Comparison of ENCODE assay signal across 8 mouse cellular contexts in genomic region chrX:52369938-52370758, GRCm38 (mm10).
DNase-seq lines count a peak whose midpoint lies in the region; ATAC-seq and TF ChIP-seq lines count a peak whose summit lies in the region.
"Had no signal": no experiment of that assay in that cellular context is flagged by ENCODE, and none has a peak within 500 bp of the region (broad histone marks: within the 10 kb centered on the region; RNA-seq: fewer than 3 reads in every experiment).

No protein-coding gene starts in this region.

- no peak for DNase-seq in liver, postnatal 0 days
- no peak for DNase-seq in liver
- peak; percentile 39 for DNase-seq in embryo, embryonic 11 days
- DNase-seq in hindbrain, embryonic 14.5 days (ENCODE audit: low spot score) = peak; percentile 50
- DNase-seq in retina, postnatal 1 day = peak; percentile 57
- DNase-seq in right cerebral cortex, adult 18-20 months = no peak
- no peak for DNase-seq in spleen, postnatal 4 days (ENCODE audit: low spot score in 2 of 2)
- DNase-seq: cerebellum, adult 11-12 months had no signal

- TF ChIP-seq CTCF in liver, postnatal 0 days (IDR thresholded peaks at IDR 0.05; ENCODE audit: low read depth) = peak; percentile 56

- H3K36me3 ChIP-seq in liver, postnatal 0 days (replicated peaks; ENCODE audit: insufficient read depth, low read length) = no peaks in the 10 kb centered on the region
- no peaks in the 10 kb centered on the region for H3K36me3 ChIP-seq in hindbrain, embryonic 14.5 days (replicated peaks; ENCODE audit: control insufficient read depth, insufficient read depth)

- no peak overlapping the region for H3K4me3 ChIP-seq in liver, postnatal 0 days (ENCODE audit: low read depth, low read length)
- 0 out of 2 replicates have a peak overlapping the region, but pooled peaks have one; percentile 3 for H3K4me3 ChIP-seq in hindbrain, embryonic 14.5 days (replicated peaks; ENCODE audit: low read length)

- no peak overlapping the region for H3K9ac ChIP-seq in liver, postnatal 0 days (replicated peaks)
- no peak overlapping the region for H3K9ac ChIP-seq in hindbrain, embryonic 14.5 days

- no peak overlapping the region for H3K4me2 ChIP-seq in liver, postnatal 0 days (ENCODE audit: low read depth, low read length)
- peak overlapping the region; percentile 35 for H3K4me2 ChIP-seq in hindbrain, embryonic 14.5 days (replicated peaks)

- TF ChIP-seq EP300 in liver, postnatal 0 days (IDR thresholded peaks at IDR 0.05; ENCODE audit: low read depth) = no peak

- H3K4me1 ChIP-seq in liver, postnatal 0 days (ENCODE audit: insufficient read depth) = no peaks in the 10 kb centered on the region
- H3K4me1 ChIP-seq in hindbrain, embryonic 14.5 days (replicated peaks; ENCODE audit: control insufficient read depth, insufficient read depth, low read length) = no peaks in the 10 kb centered on the region; the same call in 1 of the 2 replicates

- no peak overlapping the region for H3K27ac ChIP-seq in liver, postnatal 0 days (ENCODE audit: low read depth)
- no peak overlapping the region for H3K27ac ChIP-seq in hindbrain, embryonic 14.5 days

- WGBS in liver, postnatal 0 days (ENCODE audit: insufficient replicate concordance) = 61% methylated on average over 8 of the region's 8 CpGs
- 19% methylated on average over 8 of the region's 8 CpGs for WGBS in hindbrain, embryonic 14.5 days

- ATAC-seq in liver, postnatal 0 days = no peak
- no peak for ATAC-seq in hindbrain, embryonic 14.5 days (ENCODE audit: low FRiP score)

- H3K9me3 ChIP-seq in liver, postnatal 0 days (ENCODE audit: low read length) = no peaks in the 10 kb centered on the region
- no peaks in the 10 kb centered on the region for H3K9me3 ChIP-seq in hindbrain, embryonic 14.5 days (ENCODE audit: control insufficient read depth, low read length)

- H3K27me3 ChIP-seq in liver, postnatal 0 days (ENCODE audit: insufficient read depth, low read length) = no peaks in the 10 kb centered on the region
- no peaks in the 10 kb centered on the region for H3K27me3 ChIP-seq in hindbrain, embryonic 14.5 days (ENCODE audit: control insufficient read depth, insufficient read depth, low read length)

Comparison
In these comparisons a context has a peak if more than half of its experiments do, and no peak if none do; other contexts are left out.
1. DNase-seq: peak in embryo, embryonic 11 days (single experiment), hindbrain, embryonic 14.5 days (single experiment) and retina, postnatal 1 day (single experiment); none in liver, postnatal 0 days (single experiment), liver (single experiment), right cerebral cortex, adult 18-20 months (single experiment) and spleen, postnatal 4 days (0 of 2).